Mouse (Mus musculus) gastrocnemius, adult 2 months (tissue): ENCODE data around the gene Zbed6. TPM values are rescaled to one million over a fixed set of nuclear protein-coding genes. Genes with fewer than 3 reads are reported as not detected.
"Not testable (repeated sequence)": the region's sequence is repeated elsewhere in the genome, so short reads cannot be mapped to it uniquely, and the experiment has no call there.

Source experiments
- DNase-seq: peaks from one replicate; pipeline ENCODE4 v3.0.0; 2022
- H3K27ac ChIP-seq: fragments of 200-600 bp; 2 replicates; pipeline ENCODE4 v1.8.1; 2022; ENCODE audit warnings: mild to moderate bottlenecking
- H3K4me3 ChIP-seq: fragments of 200-600 bp; 2 replicates; pipeline ENCODE4 v1.8.1; 2022; ENCODE audit warnings: mild to moderate bottlenecking, moderate library complexity
- CTCF ChIP-seq: fragments of 200-600 bp; IDR thresholded peaks from 2 replicates; pipeline ENCODE4 v1.8.1; 2022; ENCODE audit warnings: antibody characterized with exemption, mild to moderate bottlenecking, moderate library complexity
- intact Hi-C: fragments of 180-260 bp; cut with DNase I; formaldehyde crosslinking; loops from one replicate; pipeline ENCODE4 v1.15.1; 2025
- total RNA-seq, 2 experiments: library from RNA; stranded (reverse); gene quantifications; 2 replicates each; pipeline ENCODE4 v1.2.3; 2021

The Zbed6 gene
- total RNA-seq, 2 experiments from 2014 or later: 7.3 to 11.7 TPM

- TF ChIP-seq CTCF: no peak
- Histone ChIP-seq H3K4me3 (peak overlapping the region; percentile 45), H3K27ac (peak overlapping the region; percentile 81)
- intact Hi-C loops: no loop called here
- peak; percentile 88 for DNase-seq
These were observed 25.2 kb upstream of the Zbed6 start for GRCm38 (mm10) chr1:133685749-133686519.

GRCm38 (mm10) chr1:133671801-133672200 is 11.1 kb upstream of the Zbed6 start:
- Histone ChIP-seq H3K27ac (peak overlapping the region; percentile 70), H3K4me3 (no peak overlapping the region)
- no peak for DNase-seq
- intact Hi-C loops: no loop called here
- no peak for TF ChIP-seq CTCF

- no peak for TF ChIP-seq CTCF
- peak overlapping the region; percentile 70 for H3K27ac ChIP-seq
- DNase-seq: no peak
- H3K4me3 ChIP-seq: no peak overlapping the region
- intact Hi-C loops: no loop called here
These were observed 10.6 kb upstream of the Zbed6 start for GRCm38 (mm10) chr1:133671266-133671665.

- peak overlapping the region; percentile 70; the same call in 1 of the 2 replicates for H3K27ac ChIP-seq
- TF ChIP-seq CTCF: no peak
- intact Hi-C loops: no loop called here
- no peak for DNase-seq
- no peak overlapping the region for H3K4me3 ChIP-seq
These were observed 10.1 kb upstream of the Zbed6 start for GRCm38 (mm10) chr1:133670776-133671175.

GRCm38 (mm10) chr1:133670190-133670589 is 9.5 kb upstream of the Zbed6 start:
- intact Hi-C loops: no loop called here
- no peak for TF ChIP-seq CTCF
- Histone ChIP-seq H3K4me3 (no peak overlapping the region), H3K27ac (no peak overlapping the region)
- DNase-seq: no peak

- H3K27ac ChIP-seq: no peak overlapping the region
- DNase-seq: no peak
- intact Hi-C loops: no loop called here
- H3K4me3 ChIP-seq: no peak overlapping the region
- no peak for TF ChIP-seq CTCF
These were observed 7.9 kb upstream of the Zbed6 start for GRCm38 (mm10) chr1:133668618-133669017.

GRCm38 (mm10) chr1:133667721-133668120 is 7.0 kb upstream of the Zbed6 start:
- Histone ChIP-seq H3K27ac (no peak overlapping the region), H3K4me3 (no peak overlapping the region)
- intact Hi-C loops: no loop called here
- no peak for DNase-seq
- TF ChIP-seq CTCF: no peak

GRCm38 (mm10) chr1:133665713-133666112 is 5.0 kb upstream of the Zbed6 start:
- DNase-seq, H3K4me3 ChIP-seq, H3K27ac ChIP-seq, intact Hi-C loops: not testable (repeated sequence)

- intact Hi-C loops: no loop called here
- H3K27ac ChIP-seq: no peak overlapping the region
- H3K4me3 ChIP-seq: no peak overlapping the region
These were observed 3.7 kb upstream of the Zbed6 start for GRCm38 (mm10) chr1:133664203-133664970.

GRCm38 (mm10) chr1:133663427-133663826 is 2.7 kb upstream of the Zbed6 start:
- DNase-seq: no peak
- intact Hi-C loops: no loop called here
- Histone ChIP-seq H3K27ac (peak overlapping the region; percentile 51; the same call in 1 of the 2 replicates), H3K4me3 (no peak overlapping the region)
- no peak for TF ChIP-seq CTCF

More at GRCm38 (mm10) chr1:133664203-133664970, 3.7 kb upstream of the Zbed6 start:
- no peak for TF ChIP-seq CTCF
- no peak for DNase-seq

- no peak for TF ChIP-seq CTCF
- H3K27ac ChIP-seq: peak overlapping the region; percentile 51; the same call in 1 of the 2 replicates
- intact Hi-C loops: no loop called here
- DNase-seq: no peak
- H3K4me3 ChIP-seq: no peak overlapping the region
These were observed 2.3 kb upstream of the Zbed6 start for GRCm38 (mm10) chr1:133662941-133663340.

GRCm38 (mm10) chr1:133661203-133661933 is 683 bp upstream of the Zbed6 start, which contains the start of gene Gm38394:
Gene Gm38394, minus strand, starts transcription at chr1:133661318.
- peak within 1 kb of the TSS; percentile 94 for H3K4me3 ChIP-seq
- intact Hi-C loops: loop anchor here (2.0 kb wide), 1 partner anchor 15 kb away; no protein-coding TSS in a partner anchor

More at GRCm38 (mm10) chr1:133661203-133661933, 683 bp upstream of the Zbed6 start, which contains the start of gene Gm38394:
- peak; percentile 95 for DNase-seq
- TF ChIP-seq CTCF: no peak
- peak within 1 kb of the TSS; percentile 97 for H3K27ac ChIP-seq
